Mouse (Mus musculus) 3134 (cell line): ENCODE measurements around the gene Pcca.

Experiments used
- DNase-seq: peaks from one replicate; pipeline ENCODE4 v3.0.0-alpha.2; 2011; ENCODE audit warnings: low spot score; ENCODE audit not compliant: insufficient read length; ENCODE audit errors: extremely low read depth

The Pcca gene

GRCm38 (mm10) chr14:122881699-122882098, 347.6 kb downstream of the Pcca start:
- DNase-seq = no peak

DNA sequence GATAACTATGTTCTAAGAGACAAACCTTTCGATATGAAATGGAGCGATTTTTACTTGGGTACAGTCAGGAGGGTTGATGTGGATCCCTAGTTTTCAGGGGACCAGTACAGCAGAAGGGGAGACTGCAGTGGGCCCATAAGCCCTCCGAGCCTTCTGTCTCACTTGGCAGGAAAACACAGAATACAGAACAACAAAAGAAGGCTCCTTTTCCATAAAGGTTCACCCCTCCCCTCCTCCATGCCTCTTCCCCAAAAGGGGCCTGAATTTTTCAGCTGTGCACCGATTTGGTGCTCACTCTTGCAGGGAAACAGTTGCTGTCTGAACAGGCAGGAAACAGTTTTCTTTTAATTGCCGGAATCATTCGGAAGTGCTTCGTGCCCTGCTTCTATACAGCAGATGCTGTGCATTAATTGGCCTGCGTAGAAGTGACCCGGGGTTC, 348.1 kb downstream of the Pcca start:
- DNase-seq = no peak

- DNase-seq = no peak
These were observed 348.8 kb downstream of the Pcca start for GRCm38 (mm10) chr14:122882795-122883409.

DNA sequence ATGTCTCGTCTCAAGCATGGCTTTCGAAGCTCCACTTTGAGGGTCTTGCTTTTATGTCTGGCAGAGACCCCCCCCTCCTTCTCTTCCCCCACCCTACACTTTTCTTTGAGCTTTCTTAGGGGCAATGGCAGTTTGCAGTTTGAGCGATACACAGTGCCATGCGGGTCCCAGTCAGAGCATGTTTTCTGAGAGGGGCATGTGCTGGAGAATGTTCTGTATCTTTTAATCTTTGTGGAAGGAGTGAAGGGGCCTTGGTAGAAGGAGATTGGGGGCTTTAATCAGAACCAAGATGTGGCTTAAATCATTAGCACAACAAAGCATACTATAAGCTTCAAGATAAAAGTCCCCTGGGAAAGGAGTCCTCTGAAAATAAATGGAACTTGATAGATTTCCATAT, 349.3 kb downstream of the Pcca start:
- DNase-seq = no peak

- no peak for DNase-seq
These were observed 349.9 kb downstream of the Pcca start for GRCm38 (mm10) chr14:122883821-122884584.

DNA sequence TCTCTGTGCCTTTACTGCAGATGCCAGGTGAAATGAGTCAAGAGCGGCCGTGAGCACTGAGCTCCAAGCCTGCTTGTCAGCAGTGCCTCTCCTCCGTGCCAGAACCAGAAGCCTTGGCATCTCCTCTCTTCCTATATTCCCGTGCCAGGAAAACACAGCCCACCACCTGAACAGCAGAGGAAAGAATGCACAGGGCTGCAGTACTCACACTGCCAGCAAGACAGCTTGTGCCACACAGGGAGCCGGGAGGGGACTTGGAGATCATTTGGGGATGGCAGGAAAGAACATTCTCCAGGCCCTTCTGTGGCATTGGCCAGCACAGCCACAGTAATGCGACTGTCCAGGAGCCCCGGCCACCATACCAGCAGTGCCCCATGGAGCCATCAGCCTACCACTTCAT, 351.8 kb downstream of the Pcca start:
- DNase-seq = no peak

DNA sequence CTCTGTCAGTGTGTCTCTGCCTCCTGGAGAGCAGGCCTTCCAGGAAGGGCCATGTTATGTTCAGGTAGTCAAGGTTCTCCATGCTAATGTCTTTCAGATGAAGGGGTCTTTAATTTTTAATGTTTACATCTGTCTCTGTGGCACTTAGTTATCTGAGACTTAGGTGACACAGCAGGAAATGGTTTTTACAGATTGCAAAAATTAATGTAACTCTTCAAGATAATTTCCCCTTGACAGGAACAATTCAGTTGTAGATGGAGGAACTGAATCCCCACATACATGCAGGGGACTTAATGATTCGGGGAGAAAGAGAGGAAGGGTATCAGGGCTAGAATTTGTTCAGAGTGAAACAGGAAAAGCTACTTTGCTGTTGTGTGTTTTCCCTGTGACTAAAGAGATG, 353.2 kb downstream of the Pcca start:
- no peak for DNase-seq

- DNase-seq = no peak
These were observed 353.8 kb downstream of the Pcca start for GRCm38 (mm10) chr14:122887702-122888479.

DNA sequence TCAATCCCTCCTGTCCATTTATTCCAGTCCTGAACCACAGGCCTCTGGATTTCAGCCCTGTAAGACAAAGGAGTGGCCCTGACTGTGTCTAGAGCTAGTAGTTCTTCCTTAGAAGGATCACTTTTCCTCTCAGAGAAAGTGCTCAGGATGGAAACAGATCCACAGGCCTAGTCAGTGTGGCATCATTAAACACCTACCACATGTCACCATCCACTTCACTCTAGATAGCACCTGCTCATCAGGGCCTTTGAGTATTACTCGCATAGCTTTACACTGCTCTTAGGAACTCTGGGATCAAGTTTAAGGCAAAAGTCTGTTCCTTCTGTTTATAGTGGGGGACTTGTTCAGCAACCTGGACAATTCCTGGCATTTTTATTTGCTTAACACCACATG, 354.4 kb downstream of the Pcca start:
- no peak for DNase-seq

- DNase-seq = no peak
These were observed 357.4 kb downstream of the Pcca start for GRCm38 (mm10) chr14:122891470-122891968.

GRCm38 (mm10) chr14:122896106-122896505, 362.0 kb downstream of the Pcca start:
- no peak for DNase-seq

- no peak for DNase-seq
These were observed 364.4 kb downstream of the Pcca start for GRCm38 (mm10) chr14:122898550-122898949.

GRCm38 (mm10) chr14:122900679-122901078, 366.6 kb downstream of the Pcca start:
- no peak for DNase-seq

DNA sequence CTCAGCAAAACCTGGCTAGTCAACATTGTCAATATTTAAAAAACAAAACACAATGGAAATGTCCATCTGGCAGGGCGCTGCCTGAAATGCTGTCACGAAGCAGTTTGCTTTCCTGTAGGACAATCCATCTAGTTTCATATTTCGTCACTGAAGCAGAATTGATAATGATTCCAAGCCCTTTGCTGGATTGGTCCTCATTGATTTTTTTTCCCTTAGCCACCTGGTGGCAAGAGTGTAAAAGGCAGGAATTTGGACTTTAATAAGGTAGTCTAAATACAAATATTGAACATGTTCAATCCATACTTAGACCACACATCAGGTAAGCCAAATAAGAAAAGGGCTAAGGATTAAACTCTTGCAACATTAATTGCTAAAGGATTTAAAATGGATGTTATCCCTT, 367.1 kb downstream of the Pcca start:
- DNase-seq = no peak

GRCm38 (mm10) chr14:122901715-122902114, 367.6 kb downstream of the Pcca start:
- DNase-seq = no peak

- DNase-seq = no peak
These were observed 368.0 kb downstream of the Pcca start for GRCm38 (mm10) chr14:122902136-122902535.

GRCm38 (mm10) chr14:122902884-122903283, 368.8 kb downstream of the Pcca start:
- DNase-seq = peak; percentile 48

GRCm38 (mm10) chr14:122903923-122904351, 369.8 kb downstream of the Pcca start:
- DNase-seq = peak; percentile 34

GRCm38 (mm10) chr14:122905007-122905406, 370.9 kb downstream of the Pcca start:
- no peak for DNase-seq

DNA sequence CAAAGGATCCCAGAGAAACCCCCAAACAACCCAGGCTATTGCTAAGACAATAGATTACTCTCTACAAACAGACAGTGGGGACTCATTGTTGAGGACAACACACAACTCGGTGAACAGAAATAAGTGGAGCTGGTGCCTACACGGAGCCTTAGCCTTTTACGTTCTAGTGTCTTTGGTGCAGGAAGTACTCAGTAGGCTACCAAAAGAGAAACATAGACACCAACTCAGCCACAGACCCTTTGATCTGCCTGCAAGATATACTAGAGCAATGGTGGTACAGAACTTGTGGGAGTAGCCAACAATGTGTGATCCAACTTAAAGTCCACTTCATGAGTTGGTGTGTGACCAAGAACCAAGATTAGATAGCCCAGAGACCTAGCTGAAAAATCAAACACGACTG, 374.0 kb downstream of the Pcca start:
- DNase-seq = no peak

- DNase-seq = no peak
These were observed 375.4 kb downstream of the Pcca start for GRCm38 (mm10) chr14:122909368-122910091.
